Comparison of ENCODE assay signal across 24 mouse cellular contexts in the genomic region with DNA sequence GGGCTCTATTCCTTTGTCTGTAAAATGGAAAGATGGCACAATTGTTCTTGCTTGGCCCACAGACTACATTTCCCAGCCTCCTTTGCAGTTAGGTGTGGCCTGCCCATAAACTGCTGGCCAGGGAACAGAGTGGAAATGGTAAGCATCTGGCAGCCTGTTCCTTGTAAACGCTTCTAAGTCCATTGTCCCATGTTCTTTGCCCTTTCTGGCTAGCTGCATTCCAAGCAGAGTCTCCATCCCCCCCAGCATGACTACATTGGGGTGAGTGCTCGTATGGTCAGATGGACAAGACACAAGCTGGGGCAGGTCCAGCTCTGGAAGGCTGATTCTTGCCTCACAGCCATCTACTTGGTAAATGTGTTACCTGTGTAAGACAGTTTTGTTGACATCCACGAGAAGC. TPM values are rescaled to one million over a fixed set of nuclear protein-coding genes. Genes with fewer than 3 reads are reported as not detected.
DNase-seq lines count a peak whose midpoint lies in the region; ATAC-seq and TF ChIP-seq lines count a peak whose summit lies in the region.
"Had no signal": no experiment of that assay in that cellular context is flagged by ENCODE, and none has a peak within 500 bp of the region (broad histone marks: within the 10 kb centered on the region; RNA-seq: fewer than 3 reads in every experiment).

No protein-coding gene starts in this region.

- H3K27me3 ChIP-seq in kidney, adult 2 months (replicated peaks; ENCODE audit: control insufficient read depth, insufficient read depth, low read length): no peaks in the 10 kb centered on the region
- no peaks in the 10 kb centered on the region for H3K27me3 ChIP-seq in kidney, embryonic 14.5 days (ENCODE audit: control insufficient read depth, insufficient read depth, low read length)
- H3K27me3 ChIP-seq: forebrain, embryonic 15.5 days; stomach, embryonic 15.5 days had no signal

- ATAC-seq in kidney, embryonic 14.5 days (ENCODE audit: low FRiP score, low TSS enrichment): no peak
- ATAC-seq: forebrain, embryonic 15.5 days; liver, embryonic 12.5 days had no signal

- H3K9me3 ChIP-seq in kidney, embryonic 14.5 days (ENCODE audit: control insufficient read depth, low read length): no peaks in the 10 kb centered on the region
- H3K9me3 ChIP-seq: forebrain, embryonic 15.5 days; heart, embryonic 13.5 days; liver, embryonic 12.5 days; stomach, embryonic 15.5 days had no signal

- no peak overlapping the region for H3K9ac ChIP-seq in kidney, embryonic 14.5 days (ENCODE audit: low read depth, low read length)
- H3K9ac ChIP-seq: forebrain, embryonic 15.5 days; heart, embryonic 13.5 days; liver, embryonic 12.5 days; stomach, embryonic 15.5 days had no signal

- no peaks in the 10 kb centered on the region for H3K36me3 ChIP-seq in kidney, adult 2 months (ENCODE audit: control insufficient read depth, insufficient read depth, low read length)
- H3K36me3 ChIP-seq in kidney, embryonic 14.5 days (ENCODE audit: control insufficient read depth, insufficient read depth, low read length): peaks cover 6% of the 10 kb centered on the region; the same call in 1 of the 2 replicates

- DNase-seq in kidney, adult 2 months: peak; percentile 96
- DNase-seq in NIH3T3 (ENCODE audit: low read depth): peak; percentile 36
- peak; percentile 64 for DNase-seq in kidney, postnatal 10 days
- DNase-seq in yolk sac, embryonic 10.5 days (ENCODE audit: low spot score): peak; percentile 53
- DNase-seq in cerebellum, adult 9-11 months: no peak
- DNase-seq in adrenal gland, postnatal 36 days: no peak
- DNase-seq: adrenal gland, postnatal 14 days; cerebellum, adult 8-10 months; gastrocnemius, postnatal 14 days; heart, adult 11 months; heart, postnatal 14 days; lung, adult 18-20 months; lung, postnatal 10 days; right cerebral cortex, adult 18-20 months; thymus, postnatal 25 days had no signal

- no peaks in the 10 kb centered on the region for H3K4me1 ChIP-seq in kidney, adult 2 months (ENCODE audit: control insufficient read depth, insufficient read depth, low read length)
- H3K4me1 ChIP-seq in kidney, embryonic 14.5 days (ENCODE audit: control insufficient read depth, insufficient read depth, low read length): no peaks in the 10 kb centered on the region
- H3K4me1 ChIP-seq: forebrain, embryonic 15.5 days; heart, embryonic 13.5 days; liver, embryonic 12.5 days; stomach, embryonic 15.5 days had no signal

- WGBS in kidney, adult 2 months: 41% methylated on average over 3 of the region's 3 CpGs
- WGBS in kidney, embryonic 14.5 days: 68% methylated on average over 3 of the region's 3 CpGs

- H3K27ac ChIP-seq in kidney, adult 2 months (ENCODE audit: insufficient read depth, low read depth, low read length): no peak overlapping the region
- H3K27ac ChIP-seq in kidney, embryonic 14.5 days (ENCODE audit: low read depth, low read length): no peak overlapping the region
- H3K27ac ChIP-seq: forebrain, embryonic 15.5 days; heart, embryonic 13.5 days; layer of hippocampus, adult 2 months; liver, embryonic 12.5 days; stomach, embryonic 15.5 days had no signal

- no peak overlapping the region for H3K4me3 ChIP-seq in kidney, adult 2 months (ENCODE audit: insufficient read depth, low read depth, low read length)
- no peak overlapping the region for H3K4me3 ChIP-seq in kidney, embryonic 14.5 days (ENCODE audit: low read length)
- H3K4me3 ChIP-seq: forebrain, embryonic 15.5 days; heart, embryonic 13.5 days; layer of hippocampus, adult 2 months; liver, embryonic 12.5 days; stomach, embryonic 15.5 days had no signal

- no peak overlapping the region for H3K4me2 ChIP-seq in kidney, embryonic 14.5 days (replicated peaks; ENCODE audit: low read depth, low read length)
- H3K4me2 ChIP-seq: forebrain, embryonic 15.5 days; heart, embryonic 13.5 days; liver, embryonic 12.5 days; midbrain, embryonic 11.5 days; stomach, embryonic 15.5 days had no signal

- TF ChIP-seq POLR2A in kidney, adult 2 months (IDR thresholded peaks at IDR 0.05; ENCODE audit: low read depth, low read length): no peak

- no peak for TF ChIP-seq CTCF in kidney, adult 2 months (conservative IDR thresholded peaks at IDR 0.05; ENCODE audit: insufficient read depth, insufficient read length, low read depth, low read length)

RNA-seq across cellular contexts. Expression of gene Lrrn4, which starts 9.0 kb away (rescaled TPM):
- polyA plus RNA-seq in kidney, adult 2 months (2012; rRNA removed): 0.79 and 0.86 TPM in 2 replicates
- polyA plus RNA-seq in kidney, embryonic 14.5 days (2014; fragmentation: Nextera tagmentation; extraction: Ambion mirVana): 0.47 and 0.55 TPM in 2 replicates
- total RNA-seq in adrenal gland, postnatal 36 days (2021): 1 to 10 TPM; 3.2 to 3.8 TPM
- total RNA-seq: gastrocnemius, postnatal 14 days had no signal
- polyA plus RNA-seq: C2C12; hindbrain, embryonic 11.5 days had no signal

RNA-seq across cellular contexts. Expression of gene Crls1, which starts 25.2 kb away (rescaled TPM):
- 32.6 and 37.4 TPM in 2 replicates for polyA plus RNA-seq in kidney, adult 2 months (2012; rRNA removed)
- polyA plus RNA-seq in kidney, embryonic 14.5 days (2014; fragmentation: Nextera tagmentation; extraction: Ambion mirVana): 16.4 and 18.9 TPM in 2 replicates
- 100 to 1,000 TPM; 103 to 125 TPM for total RNA-seq in adrenal gland, postnatal 36 days (2021)

RNA-seq across cellular contexts. Expression of gene Mcm8, which starts 55.7 kb away (rescaled TPM):
- 0.77 and 0.88 TPM in 2 replicates for polyA plus RNA-seq in kidney, adult 2 months (2012; rRNA removed)
- polyA plus RNA-seq in kidney, embryonic 14.5 days (2014; fragmentation: Nextera tagmentation; extraction: Ambion mirVana): 15.5 and 21.4 TPM in 2 replicates
- total RNA-seq in adrenal gland, postnatal 36 days (2021): 1 to 10 TPM; 3.4 to 4.7 TPM

RNA-seq across cellular contexts. Expression of gene Trmt6, which starts 55.8 kb away (rescaled TPM):
- polyA plus RNA-seq in kidney, adult 2 months (2012; rRNA removed): 2.9 and 4.3 TPM in 2 replicates
- polyA plus RNA-seq in kidney, embryonic 14.5 days (2014; fragmentation: Nextera tagmentation; extraction: Ambion mirVana): 37.1 and 37.2 TPM in 2 replicates
- total RNA-seq in adrenal gland, postnatal 36 days (2021): 10 to 100 TPM; 19.1 to 26.0 TPM

Comparison
In these comparisons a context has a peak if more than half of its experiments do, and no peak if none do; other contexts are left out.
1. DNase-seq: peak in kidney, adult 2 months (single experiment), NIH3T3 (single experiment), kidney, postnatal 10 days (single experiment) and yolk sac, embryonic 10.5 days (single experiment); none in cerebellum, adult 9-11 months (single experiment) and adrenal gland, postnatal 36 days (0 of 2).